Mouse (Mus musculus) right cerebral cortex, postnatal 25 days (tissue): ENCODE measurements around the gene Cdk2ap2.
A peak's percentile ranks its signal among the peaks of the same experiment; 100 is the strongest.

Experiments
- DNase-seq: peaks from one replicate; pipeline ENCODE4 v3.0.0; 2022

Cdk2ap2 gene

DNA sequence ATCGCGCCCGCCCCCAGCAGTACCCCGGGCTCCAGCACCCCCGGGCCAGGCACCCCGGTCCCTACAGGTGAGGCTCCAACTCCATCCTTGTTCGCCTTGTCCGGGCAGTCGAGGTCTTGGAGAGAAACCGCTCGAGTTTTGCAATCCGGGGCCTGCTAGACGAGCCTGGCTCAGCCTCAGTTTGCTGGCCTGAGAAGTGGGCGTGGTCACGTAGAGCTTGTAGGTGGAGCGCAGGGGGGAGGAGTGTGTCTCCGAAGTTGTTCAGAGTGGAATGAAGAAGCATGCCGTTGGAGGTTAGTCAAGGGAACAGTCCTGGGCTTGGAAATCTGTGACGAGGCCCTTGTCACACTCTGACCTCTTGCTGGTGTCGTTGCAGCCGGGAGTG lies 451 bp downstream of the Cdk2ap2 start:
- DNase-seq: no peak

DNA sequence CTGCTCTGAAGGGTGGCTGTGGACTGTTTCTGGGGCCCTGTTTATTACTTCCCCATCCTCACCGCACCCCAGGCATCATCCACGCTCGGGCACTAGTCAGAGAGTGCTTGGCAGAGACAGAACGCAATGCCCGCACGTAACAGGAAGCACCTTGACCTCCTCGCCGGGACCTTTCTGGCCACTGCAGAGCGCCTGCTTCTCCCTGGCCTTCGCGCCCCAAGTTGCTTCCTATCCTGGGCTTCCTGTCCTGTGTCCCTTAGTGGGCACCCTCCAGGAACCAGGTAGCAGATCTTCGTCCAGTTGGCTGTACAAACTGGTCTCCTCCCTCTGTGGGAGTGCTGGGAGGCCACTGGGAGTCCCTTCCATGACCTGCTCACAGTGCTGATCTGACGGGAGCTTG lies 1.4 kb downstream of the Cdk2ap2 start:
- no peak for DNase-seq

DNA sequence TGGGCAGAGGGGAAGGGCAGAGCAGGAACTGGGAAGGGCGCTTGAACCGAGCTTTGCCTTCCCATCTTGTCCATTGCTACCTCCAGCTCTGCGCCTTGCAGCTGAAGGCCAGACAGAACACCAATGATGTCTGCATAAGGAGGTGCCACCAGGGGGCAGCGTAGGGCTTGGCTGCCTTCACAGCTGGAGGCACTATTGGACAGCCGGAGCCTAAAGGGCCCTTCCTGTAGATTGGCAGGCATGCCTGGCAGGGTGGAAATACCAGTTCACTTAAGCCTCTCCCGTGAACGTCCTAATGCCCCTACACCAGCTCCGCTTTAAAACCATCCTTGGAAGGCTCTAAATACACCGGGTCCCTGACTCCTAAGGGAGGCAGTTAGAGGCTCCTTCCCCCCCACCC lies 2.1 kb downstream of the Cdk2ap2 start:
- DNase-seq: peak; percentile 83

DNA sequence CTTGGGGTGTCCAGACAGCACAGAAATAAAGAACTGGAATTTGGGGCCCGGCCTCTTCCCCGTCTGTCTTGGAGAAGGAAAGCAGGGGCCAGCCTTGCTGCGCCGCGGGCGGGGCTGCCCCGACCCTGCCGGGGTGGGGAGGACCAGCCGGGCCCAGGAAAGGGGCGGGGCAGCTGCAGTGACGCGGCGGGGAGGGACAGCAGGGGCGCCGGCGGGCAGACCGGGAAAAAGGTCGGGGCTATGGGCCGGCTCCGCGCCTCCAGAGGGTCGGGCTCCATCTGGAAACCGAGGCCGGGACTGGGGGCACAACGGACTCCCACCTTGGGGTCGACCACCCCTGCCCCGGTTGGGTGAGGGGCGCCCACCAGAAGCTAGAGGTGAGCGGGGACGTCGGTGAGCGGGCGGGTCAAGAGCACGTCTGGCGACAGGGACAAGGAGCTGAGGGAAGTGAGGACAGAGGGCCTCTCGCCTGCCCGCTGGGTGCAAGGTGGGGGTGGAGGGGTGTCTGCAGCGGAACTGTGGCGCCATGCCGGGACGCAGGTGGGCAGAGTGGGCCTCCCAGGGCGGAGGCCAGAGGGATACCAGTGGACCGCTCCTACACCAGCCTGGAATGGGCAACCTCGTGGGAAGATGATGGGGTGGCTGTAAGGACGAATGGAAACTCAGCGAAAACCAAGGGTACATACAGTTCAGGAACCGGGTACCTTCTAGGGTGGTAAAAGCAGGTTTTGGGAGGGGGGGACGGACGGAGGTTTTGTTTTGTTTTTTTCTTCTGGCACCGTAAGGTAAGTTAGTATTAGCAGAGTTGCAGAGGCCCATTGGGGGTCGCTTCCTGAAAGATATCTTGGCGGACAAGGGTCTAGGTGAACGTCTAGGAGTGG lies 3.1 kb downstream of the Cdk2ap2 start, which contains the start of gene Pitpnm1:
Gene Pitpnm1, plus strand, starts transcription at position 162 of the 881 bp plus-strand sequence.
- peak; percentile 64 for DNase-seq

DNA sequence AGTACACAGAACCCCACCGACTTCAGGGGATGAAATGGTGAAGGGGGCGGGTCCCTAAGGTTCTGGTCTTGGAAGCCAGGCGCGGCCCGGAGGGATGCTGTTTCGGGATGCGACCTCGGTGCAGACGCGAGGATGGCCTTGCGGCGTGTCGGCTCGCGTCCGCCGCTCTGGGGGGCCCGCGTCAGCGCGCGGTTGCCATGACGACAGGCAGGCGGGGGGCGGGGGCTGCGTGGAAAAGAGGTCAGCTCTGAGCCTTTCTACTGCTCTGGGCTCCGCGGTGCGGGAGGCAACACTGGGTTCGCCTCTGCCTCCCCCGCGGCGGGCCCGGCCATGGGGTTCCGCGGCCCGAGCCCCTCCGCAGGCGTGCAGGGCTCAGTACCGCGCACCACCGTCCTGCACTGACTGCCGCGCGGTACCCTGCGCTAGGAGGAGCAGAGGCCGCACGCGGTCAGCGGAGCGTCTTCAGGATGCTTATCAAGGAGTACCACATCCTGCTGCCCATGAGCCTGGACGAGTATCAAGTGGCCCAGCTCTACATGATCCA lies 3.8 kb downstream of the Cdk2ap2 start:
- peak; percentile 84 for DNase-seq

DNA sequence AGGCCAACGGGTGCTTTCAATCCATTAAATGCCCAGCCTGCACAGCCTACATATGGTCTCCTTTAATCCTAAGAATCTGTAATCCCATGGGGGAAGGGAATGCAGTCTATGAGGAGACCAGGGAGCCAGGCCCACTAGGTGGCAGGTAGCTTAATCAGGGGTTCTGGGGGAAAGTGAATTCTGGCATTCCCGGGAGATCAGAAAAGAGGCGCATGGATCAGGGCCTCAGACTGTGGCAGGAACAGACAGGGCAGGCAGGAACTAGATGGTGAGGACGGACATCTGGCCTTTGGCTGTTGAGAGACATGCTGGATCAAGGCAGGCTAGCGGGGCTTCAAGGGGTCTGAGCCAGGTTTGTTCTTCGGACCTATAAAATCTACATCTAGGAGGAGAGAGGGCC lies 4.5 kb downstream of the Cdk2ap2 start:
- no peak for DNase-seq

DNA sequence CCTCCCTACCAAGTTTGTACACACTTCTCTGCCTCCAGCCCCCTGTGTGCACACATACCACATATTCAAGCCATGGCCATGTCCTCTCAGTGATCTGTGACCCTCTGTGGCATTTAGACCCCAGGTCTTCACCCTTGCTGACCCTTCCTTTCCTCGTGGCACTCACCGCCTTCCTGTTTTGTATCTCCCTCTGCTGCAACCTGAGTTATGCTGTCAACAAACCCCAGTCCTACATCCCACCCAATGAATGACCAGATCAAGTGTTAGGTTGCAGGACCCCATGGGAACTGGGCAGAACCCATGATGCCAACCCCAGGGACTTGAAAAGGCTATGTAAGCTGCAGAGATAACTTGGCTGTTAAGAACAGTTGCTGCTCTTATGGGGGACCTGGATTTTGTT lies 5.1 kb downstream of the Cdk2ap2 start:
- DNase-seq: no peak

DNA sequence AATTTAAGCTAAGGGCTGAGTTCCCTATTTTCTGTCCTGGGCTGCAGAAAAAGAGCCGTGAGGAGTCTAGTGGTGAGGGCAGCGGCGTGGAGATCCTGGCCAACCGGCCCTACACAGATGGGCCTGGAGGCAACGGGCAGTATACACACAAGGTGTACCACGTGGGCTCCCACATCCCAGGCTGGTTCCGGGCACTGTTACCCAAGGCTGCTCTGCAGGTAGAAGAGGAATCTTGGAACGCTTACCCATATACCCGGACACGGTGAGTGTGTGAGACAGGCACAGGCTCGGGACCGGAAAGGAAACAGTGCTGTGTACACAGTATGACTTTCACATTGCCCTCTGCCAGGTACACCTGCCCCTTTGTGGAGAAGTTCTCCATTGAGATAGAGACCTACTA lies 5.6 kb downstream of the Cdk2ap2 start:
- DNase-seq: no peak

DNA sequence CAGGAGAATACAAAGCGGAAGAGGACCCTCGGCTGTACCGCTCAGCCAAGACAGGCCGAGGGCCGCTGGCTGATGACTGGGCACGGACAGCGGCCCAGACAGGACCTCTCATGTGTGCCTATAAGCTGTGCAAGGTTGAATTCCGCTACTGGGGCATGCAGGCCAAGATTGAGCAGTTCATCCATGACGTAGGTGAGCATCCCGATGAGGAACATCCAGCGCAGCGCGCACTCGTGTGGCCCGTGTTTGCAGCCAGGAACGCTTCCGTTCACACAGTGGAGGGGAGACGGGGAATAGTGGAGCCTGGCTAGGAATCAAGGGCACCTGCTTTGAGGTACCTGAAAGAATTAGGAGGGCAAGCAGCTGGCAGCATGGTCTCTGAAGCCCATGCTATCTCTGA lies 6.3 kb downstream of the Cdk2ap2 start:
- DNase-seq: no peak

DNA sequence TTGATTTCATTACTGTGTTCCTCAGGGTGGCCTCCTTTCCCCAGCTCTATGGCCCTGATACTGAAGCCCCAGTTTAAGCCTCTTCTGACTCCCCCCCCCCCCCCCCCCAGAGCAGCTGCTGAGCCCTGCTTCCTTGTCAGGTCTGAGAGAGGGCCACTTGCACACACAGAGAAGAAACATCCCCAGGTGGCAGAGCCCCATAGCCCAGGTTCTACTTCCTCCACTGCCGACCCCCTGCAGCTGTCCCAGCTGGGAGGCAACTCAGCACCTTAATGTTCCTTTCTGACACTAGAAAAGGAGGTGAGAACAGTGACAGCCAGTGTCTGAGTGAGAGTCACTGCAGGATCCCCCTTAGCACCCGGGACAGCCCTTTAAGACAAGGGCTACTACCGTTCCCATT lies 6.8 kb downstream of the Cdk2ap2 start:
- no peak for DNase-seq

DNA sequence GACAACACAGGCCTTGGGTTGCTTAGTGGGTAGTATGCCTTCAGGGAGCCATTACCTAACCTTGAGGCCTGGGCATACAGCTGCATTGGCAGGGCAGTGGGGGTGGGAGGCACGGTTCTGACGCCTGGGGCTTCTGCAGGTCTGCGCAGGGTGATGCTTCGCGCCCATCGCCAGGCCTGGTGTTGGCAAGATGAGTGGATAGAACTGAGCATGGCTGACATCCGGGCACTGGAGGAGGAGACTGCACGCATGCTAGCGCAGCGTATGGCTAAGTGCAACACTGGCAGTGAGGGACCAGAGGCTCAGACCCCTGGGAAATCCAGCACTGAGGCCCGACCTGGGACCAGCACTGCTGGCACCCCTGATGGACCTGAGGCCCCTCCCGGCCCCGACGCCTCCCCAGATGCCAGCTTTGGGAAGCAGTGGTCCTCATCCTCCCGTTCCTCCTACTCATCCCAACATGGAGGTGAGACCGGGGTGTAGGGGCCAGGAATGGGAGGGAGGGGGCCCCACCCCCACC lies 7.8 kb downstream of the Cdk2ap2 start:
- no peak for DNase-seq

DNA sequence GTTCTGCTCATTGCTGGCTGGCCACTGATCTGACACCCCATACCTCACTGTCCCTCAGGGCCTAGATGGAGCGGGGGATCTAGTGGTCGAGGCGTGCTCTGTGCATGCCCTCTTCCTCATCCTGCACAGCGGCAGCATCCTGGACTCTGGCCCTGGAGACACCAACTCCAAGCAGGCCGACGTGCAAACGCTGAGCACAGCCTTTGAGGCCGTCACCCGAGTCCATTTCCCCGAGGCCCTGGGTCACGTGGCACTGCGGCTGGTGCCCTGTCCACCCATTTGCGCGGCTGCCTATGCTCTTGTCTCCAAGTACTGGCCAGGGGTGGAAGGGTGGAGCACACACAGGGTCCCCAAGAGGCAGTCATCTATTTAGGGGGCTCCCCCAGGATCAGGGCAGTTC lies 9.7 kb downstream of the Cdk2ap2 start:
- DNase-seq: no peak

DNA sequence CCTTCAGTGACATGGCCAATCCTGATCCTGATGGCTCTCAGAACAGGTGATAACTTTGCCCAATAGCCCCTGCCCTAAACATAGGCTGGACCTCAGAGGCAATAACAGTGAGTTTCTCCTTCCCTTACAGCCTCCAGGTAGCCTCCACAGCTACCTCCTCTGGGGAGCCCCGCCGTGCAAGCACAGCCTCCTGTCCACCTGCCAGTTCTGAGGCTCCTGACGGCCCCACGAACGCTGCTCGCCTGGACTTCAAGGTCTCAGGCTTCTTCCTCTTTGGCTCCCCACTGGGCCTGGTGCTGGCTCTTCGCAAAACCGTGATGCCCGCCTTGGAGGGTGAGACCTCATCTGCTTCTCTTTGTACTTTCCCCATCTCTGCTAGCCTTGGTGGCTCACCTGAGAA lies 11.6 kb downstream of the Cdk2ap2 start:
- no peak for DNase-seq

DNA sequence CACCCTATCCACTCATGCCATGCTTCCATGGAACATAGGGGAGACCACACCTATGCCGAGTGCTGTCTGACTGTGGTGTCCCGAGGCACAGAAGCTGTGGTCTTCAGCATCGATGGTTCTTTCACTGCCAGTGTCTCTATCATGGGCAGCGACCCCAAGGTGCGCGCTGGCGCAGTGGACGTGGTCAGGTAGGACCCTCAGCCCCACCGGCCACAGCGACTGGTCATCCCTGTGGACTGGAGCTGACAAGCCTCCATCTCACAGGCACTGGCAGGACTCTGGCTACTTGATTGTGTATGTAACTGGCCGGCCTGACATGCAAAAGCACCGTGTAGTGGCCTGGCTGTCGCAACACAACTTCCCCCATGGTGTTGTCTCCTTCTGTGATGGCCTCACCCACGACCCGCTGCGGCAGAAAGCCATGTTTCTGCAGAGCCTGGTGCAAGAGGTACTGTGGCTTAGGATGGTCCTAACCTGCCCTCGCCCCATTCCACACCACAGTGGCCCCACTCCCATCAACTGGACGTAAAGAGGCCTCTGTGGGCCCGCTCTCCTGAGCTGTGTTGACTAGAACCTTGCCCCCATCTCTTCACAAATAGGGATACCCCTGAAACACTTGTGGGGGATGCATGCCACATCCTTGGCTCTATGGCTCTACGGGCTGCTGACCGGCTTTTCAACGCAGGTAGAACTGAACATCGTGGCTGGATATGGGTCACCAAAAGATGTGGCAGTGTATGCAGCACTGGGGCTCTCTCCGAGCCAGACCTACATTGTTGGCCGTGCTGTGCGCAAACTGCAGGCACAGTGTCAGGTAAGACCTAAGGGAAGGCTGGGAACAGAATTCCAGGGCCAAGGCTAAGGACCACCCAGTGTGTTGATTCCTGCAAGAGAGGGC lies 15.3 kb downstream of the Cdk2ap2 start:
- no peak for DNase-seq

DNA sequence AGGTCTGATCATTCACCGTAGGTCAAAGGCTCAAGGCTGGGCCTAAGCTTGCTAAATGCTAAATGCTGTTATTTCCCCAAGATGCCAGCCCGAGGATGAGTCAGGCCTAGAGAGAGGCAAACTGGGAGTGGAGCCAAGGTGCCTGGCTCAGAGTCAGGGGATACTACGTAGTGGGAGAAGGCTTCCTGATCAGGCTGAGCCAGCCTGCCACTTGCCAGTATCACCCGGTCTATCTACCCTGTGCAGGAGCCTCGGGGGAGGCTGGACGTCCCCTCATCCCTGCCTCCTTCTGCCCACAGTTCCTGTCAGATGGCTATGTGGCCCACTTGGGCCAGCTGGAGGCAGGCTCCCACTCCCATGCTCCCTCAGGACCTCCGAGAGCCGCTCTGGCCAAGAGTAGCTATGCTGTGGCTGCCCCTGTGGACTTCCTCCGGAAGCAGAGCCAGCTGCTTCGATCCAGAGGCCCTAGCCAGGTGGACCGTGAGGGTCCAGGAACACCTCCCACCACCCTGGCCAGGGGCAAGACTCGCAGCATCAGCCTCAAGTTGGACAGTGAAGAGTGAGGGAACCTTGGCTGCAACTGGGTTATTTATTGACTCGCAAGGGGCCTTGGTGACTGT lies 16.3 kb downstream of the Cdk2ap2 start:
- peak; percentile 78 for DNase-seq

DNA sequence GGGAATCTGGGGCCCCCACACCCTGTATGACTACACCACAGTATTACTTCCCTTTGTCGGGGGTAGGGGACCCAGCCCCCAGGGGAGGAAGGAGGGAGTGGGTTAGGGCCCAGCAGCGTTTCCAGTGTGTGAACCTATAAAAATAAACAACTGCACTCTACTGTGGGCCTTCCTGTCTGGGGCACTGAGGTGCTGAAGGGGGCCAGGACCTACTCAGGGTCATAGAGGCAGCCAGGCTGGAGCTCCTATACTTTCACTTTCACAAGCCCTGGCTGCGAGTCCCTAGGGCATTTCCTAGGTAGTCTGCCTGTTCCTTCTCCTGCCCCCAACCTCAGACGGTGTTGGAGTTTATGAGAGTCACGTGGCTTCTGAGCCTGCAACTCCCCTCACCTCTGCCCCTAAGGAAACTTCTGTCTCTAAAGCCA lies 16.8 kb downstream of the Cdk2ap2 start:
- DNase-seq: no peak

DNA sequence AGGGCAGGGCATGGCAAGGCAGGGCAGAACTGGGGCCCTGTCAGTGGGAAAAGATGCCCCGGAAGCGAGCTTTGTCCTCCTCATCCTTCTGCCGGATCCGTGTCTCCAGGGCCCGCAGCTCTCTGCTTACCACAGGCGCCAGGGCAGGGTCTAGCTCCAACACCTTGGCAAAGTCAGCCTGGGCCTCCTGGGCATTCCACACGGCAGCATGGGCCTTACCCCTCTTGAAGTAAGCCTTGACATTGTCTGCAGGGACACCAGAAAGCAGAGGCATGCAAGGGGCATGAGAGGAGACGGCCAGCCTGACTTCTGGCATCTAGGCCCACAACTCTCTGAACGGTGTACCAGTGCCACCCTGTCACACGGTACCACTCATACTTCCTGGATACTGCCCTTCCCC lies 17.6 kb downstream of the Cdk2ap2 start:
- no peak for DNase-seq

DNA sequence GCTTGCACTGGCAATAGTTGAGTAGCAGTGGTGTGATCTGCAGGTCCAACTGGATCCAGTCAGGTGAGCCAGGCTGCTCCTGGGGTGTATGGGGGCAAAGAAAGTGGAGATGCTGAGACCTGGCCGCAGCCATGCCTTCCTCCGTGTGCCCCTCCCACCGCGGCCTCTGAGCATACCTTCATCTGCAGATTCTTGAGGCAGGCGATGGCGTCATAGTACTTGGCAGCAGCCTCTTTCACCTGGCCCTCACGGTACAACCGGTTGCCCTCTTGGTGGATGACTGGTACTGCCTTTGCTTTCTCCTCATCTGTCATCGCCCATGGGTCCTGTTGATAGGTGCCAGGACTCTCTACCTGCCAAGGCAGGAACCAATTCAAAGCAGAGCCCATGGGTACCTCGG lies 18.2 kb downstream of the Cdk2ap2 start:
- no peak for DNase-seq

DNA sequence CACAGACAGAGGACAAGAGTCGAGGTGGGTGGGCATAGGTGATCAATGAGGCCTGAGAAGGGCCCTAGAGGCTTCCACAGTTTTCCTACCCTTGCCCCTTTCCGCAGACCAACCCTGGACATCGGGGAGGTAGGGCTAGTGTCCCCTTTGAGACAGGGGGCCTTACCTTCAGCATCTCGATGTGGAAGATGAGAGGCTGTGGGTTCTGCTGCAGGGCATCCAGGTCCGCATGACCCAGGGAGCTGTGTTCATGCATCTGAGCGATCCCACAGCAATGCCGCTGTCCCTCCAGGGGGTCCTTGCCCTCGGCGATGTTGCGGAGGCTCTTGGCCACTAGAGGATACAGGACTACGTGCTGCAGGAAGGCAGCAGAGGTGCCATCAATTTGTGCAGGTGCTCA lies 18.8 kb downstream of the Cdk2ap2 start:
- no peak for DNase-seq

DNA sequence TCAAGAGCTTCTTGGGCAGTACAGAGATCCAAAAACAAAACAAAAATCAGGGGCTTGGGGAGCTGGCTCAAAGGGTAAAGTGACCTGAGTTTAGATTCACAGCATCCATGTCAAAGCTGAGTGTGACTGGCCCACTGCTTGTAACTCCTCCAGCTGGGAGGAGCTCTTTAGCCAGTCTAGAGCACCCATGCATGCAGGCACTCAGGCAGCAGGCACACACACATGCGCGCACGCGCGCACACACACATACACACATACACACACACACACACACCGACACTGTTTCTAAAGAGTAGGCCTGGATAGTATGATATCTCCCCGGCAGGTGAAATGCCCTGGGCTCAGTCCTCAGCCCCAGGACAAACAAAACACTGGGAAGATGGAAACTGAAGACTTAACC lies 20.0 kb downstream of the Cdk2ap2 start:
- no peak for DNase-seq

DNA sequence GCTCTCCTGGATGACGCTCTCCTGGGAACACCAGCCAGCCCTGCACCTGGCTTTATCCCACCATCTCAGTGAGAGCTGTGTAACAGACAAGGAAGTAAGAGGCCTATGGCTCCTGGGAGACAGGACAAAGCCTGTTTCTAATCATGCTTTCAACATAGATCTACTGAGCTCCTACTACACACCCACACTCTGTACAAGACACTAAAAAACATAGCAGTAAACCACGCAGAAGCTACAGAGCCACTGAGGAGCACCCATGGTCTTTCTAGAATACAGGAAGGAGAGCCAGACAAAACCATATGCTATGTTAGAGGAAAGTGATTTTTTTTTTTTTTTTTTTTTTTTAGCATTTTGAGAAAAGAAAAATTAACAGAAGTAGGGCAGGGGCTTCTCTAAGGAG lies 21.4 kb downstream of the Cdk2ap2 start:
- no peak for DNase-seq

DNA sequence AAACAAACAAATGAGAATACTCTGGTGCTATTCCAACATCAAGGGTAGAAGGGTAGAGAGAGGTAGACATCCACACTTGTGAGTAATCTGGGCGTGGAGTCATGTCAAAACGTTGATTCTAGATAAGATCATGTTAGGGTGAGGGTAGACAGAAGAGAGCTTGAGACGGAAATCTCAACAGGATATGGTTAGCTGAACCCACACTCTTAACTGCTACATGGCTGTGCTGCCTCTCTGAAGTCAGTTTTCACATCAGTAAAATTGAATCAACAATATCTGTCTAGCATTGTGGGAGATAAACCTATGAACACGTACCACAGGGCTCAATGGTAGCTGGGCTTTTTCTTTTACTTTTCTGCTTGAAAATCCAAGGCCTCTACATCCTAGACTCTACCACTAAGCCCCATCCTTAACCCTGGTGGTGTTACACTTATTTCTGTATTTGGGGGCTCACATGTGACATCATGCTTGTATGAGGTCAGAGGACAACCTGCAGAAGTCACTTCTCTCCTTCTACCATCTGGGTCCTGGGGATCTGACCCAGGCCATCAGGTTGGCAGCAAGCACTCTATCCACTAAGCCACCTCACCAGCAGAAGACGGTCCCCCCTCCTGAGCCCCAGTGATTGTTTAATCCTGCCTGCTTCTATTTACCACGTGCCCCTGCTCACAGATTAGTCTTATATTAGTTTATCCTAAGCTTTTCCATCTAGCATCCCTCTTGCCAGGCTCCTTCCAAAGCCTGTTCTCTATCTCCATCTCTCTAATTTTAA lies 22.9 kb downstream of the Cdk2ap2 start:
- no peak for DNase-seq
